Mouse (Mus musculus) MEL (cell line): ENCODE measurements around the gene Per2.

Source experiments
- E2F4 ChIP-seq: IDR thresholded peaks from 2 replicates; pipeline ENCODE4 v1.6.1; 2011; ENCODE audit warnings: low read depth, low read length, improper control_type of control experiment, borderline replicate concordance
- ETS1 ChIP-seq: IDR thresholded peaks from 2 replicates; pipeline ENCODE4 v1.6.1; 2012; ENCODE audit warnings: low read depth, mild to moderate bottlenecking, inconsistent platforms, low read length, improper control_type of control experiment, moderate library complexity

- TF ChIP-seq E2F4 (no peak), ETS1 (no peak)
Observed at GRCm38 (mm10) chr1:91466186-91466585, 7.1 kb upstream of the Per2 start.
